In genomic region chr11:68717171-68717840, GRCm38 (mm10) we compare ENCODE assay signal across 11 mouse cellular contexts. TPM values are rescaled to one million over a fixed set of nuclear protein-coding genes. Genes with fewer than 3 reads are reported as not detected.
DNase-seq lines count a peak whose midpoint lies in the region; ATAC-seq and TF ChIP-seq lines count a peak whose summit lies in the region.
"Had no signal": no experiment of that assay in that cellular context is flagged by ENCODE, and none has a peak within 500 bp of the region (broad histone marks: within the 10 kb centered on the region; RNA-seq: fewer than 3 reads in every experiment).

No protein-coding gene starts in this region.

- DNase-seq in heart, adult 2 months, result no peak
- no peak for DNase-seq in heart, postnatal 36 days
- peak; percentile 47 for DNase-seq in brain, embryonic 14.5 days (ENCODE audit: low read depth)
- DNase-seq in embryo, embryonic 9.5 days (ENCODE audit: extremely low spot score), result peak; percentile 18
- DNase-seq in urinary bladder, postnatal 14 days (ENCODE audit: low spot score), result no peak
- DNase-seq in T-cell, adult 2 months (ENCODE audit: low spot score), result no peak
- DNase-seq: adrenal gland, postnatal 14 days; kidney, postnatal 4 days had no signal

- TF ChIP-seq POLR2A in heart, adult 2 months (IDR thresholded peaks at IDR 0.05; ENCODE audit: insufficient read depth, low read depth, low read length), result no peak
- TF ChIP-seq POLR2A in brain, embryonic 14.5 days (IDR thresholded peaks at IDR 0.05; ENCODE audit: borderline replicate concordance, extremely low read depth, insufficient read depth, insufficient read length, poor library complexity, severe bottlenecking), result no peak

- no peak for TF ChIP-seq EP300 in heart, adult 2 months (IDR thresholded peaks at IDR 0.05; ENCODE audit: insufficient read depth, low read depth, low read length)

- no peak overlapping the region for H3K9ac ChIP-seq in heart, adult 2 months (ENCODE audit: low read depth, low read length)
- peak overlapping the region; percentile 0; the same call in 1 of the 2 replicates for H3K9ac ChIP-seq in limb, embryonic 12.5 days (replicated peaks)
- H3K9ac ChIP-seq in intestine, embryonic 15.5 days, result no peak overlapping the region
- H3K9ac ChIP-seq: liver, embryonic 12.5 days had no signal

- ATAC-seq in limb, embryonic 12.5 days (ENCODE audit: insufficient number of reproducible peaks, insufficient read depth, low FRiP score, low TSS enrichment, low read depth), result no peak
- no peak for ATAC-seq in intestine, embryonic 15.5 days
- ATAC-seq: liver, embryonic 12.5 days had no signal

- H3K9me3 ChIP-seq in limb, embryonic 12.5 days, result no peaks in the 10 kb centered on the region
- no peaks in the 10 kb centered on the region for H3K9me3 ChIP-seq in intestine, embryonic 15.5 days
- H3K9me3 ChIP-seq: liver, embryonic 12.5 days had no signal

- H3K4me3 ChIP-seq in heart, adult 2 months, result no peak overlapping the region
- H3K4me3 ChIP-seq in limb, embryonic 12.5 days (replicated peaks), result no peak overlapping the region
- H3K4me3 ChIP-seq in intestine, embryonic 15.5 days (replicated peaks), result no peak overlapping the region
- H3K4me3 ChIP-seq: liver, embryonic 12.5 days had no signal

- H3K27me3 ChIP-seq in heart, adult 2 months (ENCODE audit: control insufficient read depth, insufficient read depth, low read length), result no peaks in the 10 kb centered on the region
- no peaks in the 10 kb centered on the region for H3K27me3 ChIP-seq in limb, embryonic 12.5 days
- H3K27me3 ChIP-seq in intestine, embryonic 15.5 days (replicated peaks), result no peaks in the 10 kb centered on the region
- H3K27me3 ChIP-seq: liver, embryonic 12.5 days had no signal

- 56% methylated on average over 16 of the region's 16 CpGs for WGBS in heart, adult 2 months
- 51% methylated on average over 16 of the region's 16 CpGs for WGBS in limb, embryonic 12.5 days
- 60% methylated on average over 16 of the region's 16 CpGs for WGBS in intestine, embryonic 15.5 days

- peaks cover 9% of the 10 kb centered on the region for H3K4me1 ChIP-seq in heart, adult 2 months (ENCODE audit: control insufficient read depth, insufficient read depth, low read length)
- peaks cover 33% of the 10 kb centered on the region for H3K4me1 ChIP-seq in limb, embryonic 12.5 days (replicated peaks)
- H3K4me1 ChIP-seq in intestine, embryonic 15.5 days (replicated peaks), result peaks cover 16% of the 10 kb centered on the region

- H3K4me2 ChIP-seq in limb, embryonic 12.5 days, result no peak overlapping the region
- no peak overlapping the region for H3K4me2 ChIP-seq in intestine, embryonic 15.5 days (replicated peaks)
- H3K4me2 ChIP-seq: liver, embryonic 12.5 days had no signal

- 0 out of 2 replicates have a peak overlapping the region, but pooled peaks have one; percentile 9 for H3K27ac ChIP-seq in heart, adult 2 months
- peak overlapping the region; percentile 79 for H3K27ac ChIP-seq in limb, embryonic 12.5 days
- no peak overlapping the region for H3K27ac ChIP-seq in intestine, embryonic 15.5 days
- H3K27ac ChIP-seq: liver, embryonic 12.5 days had no signal

- intact Hi-C loops in heart, adult 2 months (cut with DNase I), result no loop called here
- intact Hi-C loops in heart, postnatal 36 days (cut with DNase I), result no loop called here

- H3K36me3 ChIP-seq in heart, adult 2 months (ENCODE audit: control insufficient read depth, insufficient read depth, low read length), result no peaks in the 10 kb centered on the region; the same call in 1 of the 2 replicates
- peaks cover 57% of the 10 kb centered on the region for H3K36me3 ChIP-seq in limb, embryonic 12.5 days
- peaks cover 3% of the 10 kb centered on the region; the same call in 1 of the 2 replicates for H3K36me3 ChIP-seq in intestine, embryonic 15.5 days

- no peaks in the 10 kb centered on the region for H3K79me2 ChIP-seq in heart, adult 2 months (replicated peaks; ENCODE audit: control insufficient read depth, insufficient read depth, low read length)

- no peak for TF ChIP-seq CTCF in heart, adult 2 months (IDR thresholded peaks at IDR 0.05)
- TF ChIP-seq CTCF in brain, embryonic 14.5 days (IDR thresholded peaks at IDR 0.05; ENCODE audit: borderline replicate concordance, extremely low read depth, insufficient read depth, insufficient read length), result no peak

RNA-seq across cellular contexts. Expression of gene Myh10, which starts 25.9 kb away (rescaled TPM):
- total RNA-seq in heart, adult 2 months (2021), result 10 to 100 TPM; 25.6 to 25.9 TPM
- 17.9 and 30.0 TPM in 2 replicates for polyA plus RNA-seq in heart, adult 2 months (2012; rRNA removed)
- 10 to 100 TPM; 23.0 to 26.4 TPM for total RNA-seq in heart, postnatal 36 days (2021)
- polyA plus RNA-seq in brain, embryonic 14.5 days (2012; rRNA removed), result 141 and 189 TPM in 2 replicates
- polyA plus RNA-seq in limb, embryonic 12.5 days (2016; fragmentation: Nextera tagmentation; extraction: Ambion mirVana), result 175 and 189 TPM in 2 replicates
- polyA plus RNA-seq in intestine, embryonic 15.5 days (2015; fragmentation: Nextera tagmentation; extraction: Ambion mirVana), result 68.2 and 70.4 TPM in 2 replicates

Comparison
In these comparisons a context has a peak if more than half of its experiments do, and no peak if none do; other contexts are left out.
1. DNase-seq: peak in brain, embryonic 14.5 days (single experiment) and embryo, embryonic 9.5 days (single experiment); none in heart, adult 2 months (0 of 2), heart, postnatal 36 days (0 of 2), urinary bladder, postnatal 14 days (single experiment) and T-cell, adult 2 months (single experiment).